Comparison of ENCODE assay signal across 10 mouse cellular contexts in genomic region chr10:61211743-61212142, GRCm38 (mm10). TPM values are rescaled to one million over a fixed set of nuclear protein-coding genes. Genes with fewer than 3 reads are reported as not detected.
DNase-seq lines count a peak whose midpoint lies in the region; ATAC-seq and TF ChIP-seq lines count a peak whose summit lies in the region.
"Had no signal": no experiment of that assay in that cellular context is flagged by ENCODE, and none has a peak within 500 bp of the region (broad histone marks: within the 10 kb centered on the region; RNA-seq: fewer than 3 reads in every experiment).

No protein-coding gene starts in this region.

- H3K36me3 ChIP-seq in intestine, embryonic 14.5 days (ENCODE audit: control insufficient read depth, insufficient read depth, low read length): no peaks in the 10 kb centered on the region
- H3K36me3 ChIP-seq in intestine, embryonic 16.5 days (ENCODE audit: control insufficient read depth, insufficient read depth, low read length): no peaks in the 10 kb centered on the region
- no peaks in the 10 kb centered on the region for H3K36me3 ChIP-seq in ES-E14 (ENCODE audit: control insufficient read depth, insufficient read depth, low read length, poor library complexity, severe bottlenecking)
- H3K36me3 ChIP-seq: neural tube, embryonic 12.5 days had no signal

- H3K27ac ChIP-seq in intestine, embryonic 14.5 days (ENCODE audit: low read depth): no peak overlapping the region
- H3K27ac ChIP-seq in intestine, embryonic 16.5 days (ENCODE audit: low read length): no peak overlapping the region
- no peak overlapping the region for H3K27ac ChIP-seq in ES-E14 (ENCODE audit: insufficient read depth, low read depth, low read length, poor library complexity, severe bottlenecking)
- H3K27ac ChIP-seq: neural tube, embryonic 12.5 days had no signal

- no peak for ATAC-seq in intestine, embryonic 14.5 days (replicated peaks; ENCODE audit: low FRiP score, low TSS enrichment, low read depth)
- ATAC-seq in intestine, embryonic 16.5 days: no peak

- WGBS in intestine, embryonic 14.5 days: 7% methylated on average over 13 of the region's 13 CpGs
- WGBS in intestine, embryonic 16.5 days: 10% methylated on average over 13 of the region's 13 CpGs

- H3K4me2 ChIP-seq in intestine, embryonic 14.5 days (ENCODE audit: low read length): no peak overlapping the region
- no peak overlapping the region for H3K4me2 ChIP-seq in intestine, embryonic 16.5 days (ENCODE audit: low read depth, low read length)
- H3K4me2 ChIP-seq: neural tube, embryonic 12.5 days had no signal

- H3K4me1 ChIP-seq in intestine, embryonic 14.5 days (replicated peaks; ENCODE audit: control insufficient read depth, insufficient read depth, low read length): no peaks in the 10 kb centered on the region
- peaks cover 2% of the 10 kb centered on the region; the same call in 1 of the 2 replicates for H3K4me1 ChIP-seq in intestine, embryonic 16.5 days (ENCODE audit: control insufficient read depth, insufficient read depth, low read length)
- peaks cover 2 to 9% of the 10 kb centered on the region in 2 experiments; a peak in 3 of 4 replicates for H3K4me1 ChIP-seq in ES-E14 (ENCODE audit: control insufficient read depth in 2 of 2, insufficient read depth in 2 of 2, low read length in 2 of 2, poor library complexity in 1 of 2)
- H3K4me1 ChIP-seq: neural tube, embryonic 12.5 days had no signal

- H3K9me3 ChIP-seq in intestine, embryonic 14.5 days (ENCODE audit: control insufficient read depth, low read length): peaks cover 3% of the 10 kb centered on the region; the same call in 1 of the 2 replicates
- no peaks in the 10 kb centered on the region for H3K9me3 ChIP-seq in intestine, embryonic 16.5 days (ENCODE audit: control insufficient read depth, low read length)
- H3K9me3 ChIP-seq in ES-E14 (ENCODE audit: control insufficient read depth, insufficient read depth, low read depth, low read length): no peaks in the 10 kb centered on the region
- H3K9me3 ChIP-seq: neural tube, embryonic 12.5 days had no signal

- in situ Hi-C loops in ES-E14 (cut with MboI; ENCODE audit: low sequenced_read_pairs in 2 of 2, unreplicated experiment in 2 of 2): no loop called here

- no peak overlapping the region for H3K9ac ChIP-seq in intestine, embryonic 14.5 days (ENCODE audit: low read length)
- no peak overlapping the region for H3K9ac ChIP-seq in intestine, embryonic 16.5 days (ENCODE audit: low read depth, low read length)
- peak overlapping the region; percentile 76 for H3K9ac ChIP-seq in ES-E14 (ENCODE audit: insufficient read depth, low read depth, low read length, poor library complexity, severe bottlenecking)
- H3K9ac ChIP-seq: neural tube, embryonic 12.5 days had no signal

- H3K4me3 ChIP-seq in intestine, embryonic 14.5 days (ENCODE audit: low read depth, low read length): no peak overlapping the region
- no peak overlapping the region for H3K4me3 ChIP-seq in intestine, embryonic 16.5 days (ENCODE audit: low read length)
- peak overlapping the region; percentile 53 to 57; a peak in 3 of 4 replicates for H3K4me3 ChIP-seq in ES-E14 (ENCODE audit: insufficient read depth in 1 of 2, low read depth in 1 of 2, low read length in 2 of 2, poor library complexity in 1 of 2, severe bottlenecking in 1 of 2)
- H3K4me3 ChIP-seq: erythroblast, embryonic 14.5 days; neural tube, embryonic 12.5 days had no signal

- no peaks in the 10 kb centered on the region for H3K27me3 ChIP-seq in intestine, embryonic 14.5 days (replicated peaks; ENCODE audit: control insufficient read depth, insufficient read depth, low read length)
- no peaks in the 10 kb centered on the region; the same call in 1 of the 2 replicates for H3K27me3 ChIP-seq in intestine, embryonic 16.5 days (replicated peaks; ENCODE audit: control insufficient read depth, insufficient read depth, low read length)

- DNase-seq in intestine, embryonic 14.5 days (ENCODE audit: low spot score): peak; percentile 79
- no peak for DNase-seq in ES-E14 (ENCODE audit: low read depth, low spot score)
- DNase-seq in cerebellum, adult 11 months: peak; percentile 44
- DNase-seq in forelimb bud, embryonic 11.5 days (ENCODE audit: low read depth, low spot score): peak; percentile 71
- DNase-seq in kidney, postnatal 4 days: peak; percentile 78 to 84
- DNase-seq in lung, postnatal 25 days (ENCODE audit: low spot score): peak; percentile 48
- DNase-seq in thymus, postnatal 10 days (ENCODE audit: low spot score in 2 of 2): peak; percentile 25 to 63

TF ChIP-seq in ES-E14, 5 proteins besides CTCF, POLR2A, EP300 and RAD21:
- TF ChIP-seq CHD2 (IDR thresholded peaks at IDR 0.05; ENCODE audit: low read depth, low read length) (no peak), ZNF384 (IDR thresholded peaks at IDR 0.05; ENCODE audit: low read depth, low read length) (no peak), MAFK (IDR thresholded peaks at IDR 0.05; ENCODE audit: insufficient read depth, low read depth, low read length) (no peak), HCFC1 (IDR thresholded peaks at IDR 0.05; ENCODE audit: borderline replicate concordance, insufficient read depth, low read length) (no peak), ZC3H11A (IDR thresholded peaks at IDR 0.05; ENCODE audit: borderline replicate concordance, low read depth, low read length) (no peak)

RNA-seq across cellular contexts. Expression of gene Tbata, which starts 40.0 kb away (rescaled TPM):
- not detected in 2 replicates for polyA plus RNA-seq in intestine, embryonic 14.5 days (2014; fragmentation: Nextera tagmentation; extraction: Ambion mirVana)
- not detected in 2 replicates for polyA plus RNA-seq in intestine, embryonic 16.5 days (2015; fragmentation: Nextera tagmentation; extraction: Ambion mirVana)
- not detected in 2 replicates for total RNA-seq in ES-E14 (2012; rRNA removed)
- polyA plus RNA-seq: erythroblast, embryonic 14.5 days had no signal

Comparison
In these comparisons a context has a peak if more than half of its experiments do, and no peak if none do; other contexts are left out.
1. H3K4me3 ChIP-seq: peak in ES-E14 (2 of 2); none in intestine, embryonic 14.5 days (single experiment) and intestine, embryonic 16.5 days (single experiment).